25 mouse cellular contexts compared by ENCODE assay signal in the genomic region with DNA sequence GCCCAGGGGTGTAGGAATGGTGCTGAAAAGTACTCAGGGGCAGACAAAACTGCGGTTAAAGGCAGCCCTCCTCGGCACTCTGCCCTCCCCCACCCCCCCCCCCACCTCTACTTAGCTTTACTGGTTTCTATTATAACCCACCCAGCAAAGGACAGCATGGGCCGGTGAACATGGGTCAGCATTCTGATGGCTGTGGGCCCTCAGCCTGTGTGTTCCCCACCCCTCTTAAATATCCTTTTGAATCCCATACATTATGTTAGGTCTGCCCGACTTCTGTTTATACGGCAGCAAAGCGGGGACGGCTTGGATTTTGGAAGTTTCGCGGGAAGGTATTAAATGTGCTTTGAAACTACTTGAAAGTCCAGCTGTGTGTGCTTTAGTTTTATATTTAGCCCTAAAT.
"Had no signal": no experiment of that assay in that cellular context is flagged by ENCODE, and none has a peak within 500 bp of the region (broad histone marks: within the 10 kb centered on the region; RNA-seq: fewer than 3 reads in every experiment).

No protein-coding gene starts in this region.

- H3K9me3 ChIP-seq: heart, embryonic 13.5 days; heart, embryonic 15.5 days; hindbrain, embryonic 10.5 days; hindbrain, embryonic 12.5 days; intestine, embryonic 15.5 days; liver, embryonic 12.5 days had no signal

- H3K9ac ChIP-seq: heart, embryonic 13.5 days; heart, embryonic 15.5 days; hindbrain, embryonic 12.5 days; hindbrain, embryonic 14.5 days; intestine, embryonic 15.5 days; liver, embryonic 12.5 days; liver, embryonic 14.5 days had no signal

- H3K27me3 ChIP-seq: intestine, embryonic 15.5 days had no signal

- H3K4me3 ChIP-seq: heart, adult 2 months; heart, embryonic 13.5 days; heart, embryonic 15.5 days; hindbrain, embryonic 10.5 days; hindbrain, embryonic 12.5 days; intestine, embryonic 15.5 days; liver, embryonic 12.5 days had no signal

- H3K27ac ChIP-seq: heart, adult 2 months; heart, embryonic 13.5 days; heart, embryonic 15.5 days; hindbrain, embryonic 12.5 days; hindbrain, embryonic 14.5 days; intestine, embryonic 15.5 days; liver, embryonic 12.5 days; liver, embryonic 14.5 days had no signal

- H3K4me2 ChIP-seq: heart, embryonic 11.5 days; heart, embryonic 13.5 days; heart, embryonic 15.5 days; hindbrain, embryonic 12.5 days; hindbrain, embryonic 14.5 days; intestine, embryonic 15.5 days; liver, embryonic 12.5 days had no signal

- ATAC-seq: hindbrain, embryonic 16.5 days; inflammation-experienced regulatory T-cells, adult 6 months; liver, embryonic 12.5 days had no signal

- DNase-seq: gastrocnemius, postnatal 14 days; gastrocnemius, postnatal 36 days; heart, adult 11 months; heart, adult 2 months; heart, postnatal 14 days; heart, postnatal 4 days; kidney, adult 18-20 months; kidney, adult 8-10 months; kidney, postnatal 10 days; kidney, postnatal 25 days; kidney, postnatal 4 days; layer of hippocampus, adult 9-11 months; layer of hippocampus, postnatal 36 days; left cerebral cortex, postnatal 4 days had no signal

- H3K36me3 ChIP-seq: heart, embryonic 13.5 days; heart, embryonic 15.5 days; hindbrain, embryonic 10.5 days; hindbrain, embryonic 12.5 days; intestine, embryonic 15.5 days; liver, embryonic 12.5 days had no signal
